Comparison of ENCODE assay signal across 9 mouse cellular contexts in genomic region chr6:29211146-29211545, GRCm38 (mm10). TPM values are rescaled to one million over a fixed set of nuclear protein-coding genes. Genes with fewer than 3 reads are reported as not detected.
DNase-seq lines count a peak whose midpoint lies in the region; ATAC-seq and TF ChIP-seq lines count a peak whose summit lies in the region.
"Had no signal": no experiment of that assay in that cellular context is flagged by ENCODE, and none has a peak within 500 bp of the region (broad histone marks: within the 10 kb centered on the region; RNA-seq: fewer than 3 reads in every experiment).

No protein-coding gene starts in this region.

- 22% methylated on average over 7 of the region's 7 CpGs for WGBS in embryonic facial prominence, embryonic 12.5 days
- 18% methylated on average over 7 of the region's 7 CpGs for WGBS in limb, embryonic 12.5 days
- 26% methylated on average over 7 of the region's 7 CpGs for WGBS in stomach, postnatal 0 days

- H3K4me3 ChIP-seq in embryonic facial prominence, embryonic 12.5 days: peak overlapping the region; percentile 67
- H3K4me3 ChIP-seq in limb, embryonic 12.5 days (replicated peaks): peak overlapping the region; percentile 67
- peak overlapping the region; percentile 69 for H3K4me3 ChIP-seq in stomach, postnatal 0 days (ENCODE audit: low read depth, low read length)

- H3K27me3 ChIP-seq in embryonic facial prominence, embryonic 12.5 days: peaks cover 27% of the 10 kb centered on the region
- peaks cover 30% of the 10 kb centered on the region for H3K27me3 ChIP-seq in limb, embryonic 12.5 days
- H3K27me3 ChIP-seq in stomach, postnatal 0 days (ENCODE audit: control insufficient read depth, insufficient read depth, low read length): no peaks in the 10 kb centered on the region
- H3K27me3 ChIP-seq: Patski had no signal

- peak; percentile 6 for DNase-seq in gastrocnemius, postnatal 25 days
- DNase-seq in gastrocnemius, postnatal 14 days: no peak
- peak; percentile 25 for DNase-seq in CD4-positive helper T cell, adult 2 months (ENCODE audit: low read depth, low spot score)
- DNase-seq in stomach, postnatal 0 days (ENCODE audit: low spot score): no peak
- DNase-seq in frontal cortex, postnatal 25 days (ENCODE audit: low spot score in 2 of 2): no peak
- DNase-seq in urinary bladder, postnatal 25 days (ENCODE audit: low spot score): no peak

- H3K4me2 ChIP-seq in embryonic facial prominence, embryonic 12.5 days (replicated peaks): peak overlapping the region; percentile 87
- H3K4me2 ChIP-seq in limb, embryonic 12.5 days: peak overlapping the region; percentile 84
- H3K4me2 ChIP-seq in stomach, postnatal 0 days (replicated peaks; ENCODE audit: low read depth): peak overlapping the region; percentile 96

- H3K9me3 ChIP-seq in embryonic facial prominence, embryonic 12.5 days: no peaks in the 10 kb centered on the region
- H3K9me3 ChIP-seq in limb, embryonic 12.5 days: no peaks in the 10 kb centered on the region
- no peaks in the 10 kb centered on the region for H3K9me3 ChIP-seq in stomach, postnatal 0 days (ENCODE audit: control insufficient read depth, low read length)

- ATAC-seq in embryonic facial prominence, embryonic 12.5 days (ENCODE audit: insufficient number of reproducible peaks, insufficient read depth, low FRiP score, low TSS enrichment): no peak
- ATAC-seq in limb, embryonic 12.5 days (ENCODE audit: insufficient number of reproducible peaks, insufficient read depth, low FRiP score, low TSS enrichment, low read depth): no peak
- ATAC-seq in stomach, postnatal 0 days (ENCODE audit: low FRiP score, low TSS enrichment): no peak

- peaks cover 8% of the 10 kb centered on the region for H3K36me3 ChIP-seq in embryonic facial prominence, embryonic 12.5 days
- H3K36me3 ChIP-seq in limb, embryonic 12.5 days: peaks cover 9% of the 10 kb centered on the region
- H3K36me3 ChIP-seq in stomach, postnatal 0 days (ENCODE audit: control insufficient read depth, insufficient read depth, low read length): 0 out of 2 replicates have a peak, but pooled peaks cover 1% of the 10 kb centered on the region

- peak overlapping the region; percentile 72; the same call in 1 of the 2 replicates for H3K9ac ChIP-seq in embryonic facial prominence, embryonic 12.5 days
- H3K9ac ChIP-seq in limb, embryonic 12.5 days (replicated peaks): peak overlapping the region; percentile 70
- H3K9ac ChIP-seq in stomach, postnatal 0 days (ENCODE audit: low read length): peak overlapping the region; percentile 78

- H3K27ac ChIP-seq in embryonic facial prominence, embryonic 12.5 days: no peak overlapping the region
- H3K27ac ChIP-seq in limb, embryonic 12.5 days: peak overlapping the region; percentile 75; the same call in 1 of the 2 replicates
- no peak overlapping the region for H3K27ac ChIP-seq in stomach, postnatal 0 days (replicated peaks)

- H3K4me1 ChIP-seq in embryonic facial prominence, embryonic 12.5 days: peaks cover 27% of the 10 kb centered on the region
- H3K4me1 ChIP-seq in limb, embryonic 12.5 days (replicated peaks): peaks cover 45% of the 10 kb centered on the region
- H3K4me1 ChIP-seq in stomach, postnatal 0 days (replicated peaks; ENCODE audit: control insufficient read depth, insufficient read depth): peaks cover 10% of the 10 kb centered on the region

- no peak for TF ChIP-seq EP300 in stomach, postnatal 0 days (optimal IDR thresholded peaks at IDR 0.05)

- intact Hi-C loops in gastrocnemius, postnatal 14 days (cut with DNase I; ENCODE audit: low total_unique reads): no loop called here

- TF ChIP-seq CTCF in stomach, postnatal 0 days (IDR thresholded peaks at IDR 0.05; ENCODE audit: low read depth): no peak; the same call in 1 of the 2 replicates

RNA-seq across cellular contexts. Expression of gene Impdh1, which starts 5.0 kb away (rescaled TPM):
- total RNA-seq in gastrocnemius, postnatal 25 days (2021): 10 to 100 TPM; 13.6 to 15.5 TPM
- 10 to 100 TPM; 20.2 to 23.8 TPM for total RNA-seq in gastrocnemius, postnatal 14 days (2021)
- polyA plus RNA-seq in embryonic facial prominence, embryonic 12.5 days (2016; fragmentation: Nextera tagmentation; extraction: Ambion mirVana): 34.6 and 38.1 TPM in 2 replicates
- polyA plus RNA-seq in limb, embryonic 12.5 days (2016; fragmentation: Nextera tagmentation; extraction: Ambion mirVana): 44.5 and 46.7 TPM in 2 replicates
- polyA plus RNA-seq in stomach, postnatal 0 days (2015; fragmentation: Nextera tagmentation; extraction: Ambion mirVana): 26.9 and 28.0 TPM in 2 replicates

RNA-seq across cellular contexts. Expression of gene Prrt4, which starts 31.8 kb away (rescaled TPM):
- 1 to 10 TPM in 1 of 2 experiments, under 1 TPM in 1; 0.97 to 1.1 TPM for total RNA-seq in gastrocnemius, postnatal 25 days (2021)
- under 1 TPM; 0.64 to 0.88 TPM for total RNA-seq in gastrocnemius, postnatal 14 days (2021)
- 1.5 and 1.8 TPM in 2 replicates for polyA plus RNA-seq in embryonic facial prominence, embryonic 12.5 days (2016; fragmentation: Nextera tagmentation; extraction: Ambion mirVana)
- polyA plus RNA-seq in limb, embryonic 12.5 days (2016; fragmentation: Nextera tagmentation; extraction: Ambion mirVana): 1.1 and 1.6 TPM in 2 replicates
- polyA plus RNA-seq in stomach, postnatal 0 days (2015; fragmentation: Nextera tagmentation; extraction: Ambion mirVana): 0.30 and 0.33 TPM in 2 replicates

RNA-seq across cellular contexts. Expression of gene Rbm28, which starts 46.3 kb away (rescaled TPM):
- total RNA-seq in gastrocnemius, postnatal 25 days (2021): 10 to 100 TPM; 13.7 to 14.1 TPM
- total RNA-seq in gastrocnemius, postnatal 14 days (2021): 10 to 100 TPM; 13.6 to 13.8 TPM
- polyA plus RNA-seq in embryonic facial prominence, embryonic 12.5 days (2016; fragmentation: Nextera tagmentation; extraction: Ambion mirVana): 54.9 and 57.4 TPM in 2 replicates
- 54.0 and 59.5 TPM in 2 replicates for polyA plus RNA-seq in limb, embryonic 12.5 days (2016; fragmentation: Nextera tagmentation; extraction: Ambion mirVana)
- 10.8 and 11.8 TPM in 2 replicates for polyA plus RNA-seq in stomach, postnatal 0 days (2015; fragmentation: Nextera tagmentation; extraction: Ambion mirVana)

Comparison
In these comparisons a context has a peak if more than half of its experiments do, and no peak if none do; other contexts are left out.
1. DNase-seq: peak in gastrocnemius, postnatal 25 days (single experiment) and CD4-positive helper T cell, adult 2 months (single experiment); none in gastrocnemius, postnatal 14 days (single experiment), stomach, postnatal 0 days (single experiment), frontal cortex, postnatal 25 days (0 of 2) and urinary bladder, postnatal 25 days (single experiment).
2. Peak in every context shown above with its lines, with median percentiles within 50 percentile points of each other: H3K4me2 ChIP-seq, H3K4me3 ChIP-seq and H3K9ac ChIP-seq.